Mouse (Mus musculus) adrenal gland, adult (tissue): ENCODE measurements around the gene Zfp827.
A peak's percentile ranks its signal among the peaks of the same experiment; 100 is the strongest.
"Not testable (repeated sequence)": the region's sequence is repeated elsewhere in the genome, so short reads cannot be mapped to it uniquely, and the experiment has no call there.

Experiments
- DNase-seq, 2 experiments: peaks; one replicate each; pipeline ENCODE4 v3.0.0; 2022 to 2023; ENCODE audit warnings: low spot score in 1 of 2; ENCODE audit not compliant: inconsistent age in 2 of 2

Gene Zfp827

GRCm38 (mm10) chr8:79104634-79105033, 76.4 kb downstream of the Zfp827 start:
- DNase-seq: peak in 1 of 2 experiments; percentile 40

GRCm38 (mm10) chr8:79105186-79105585, 76.9 kb downstream of the Zfp827 start:
- no peak for DNase-seq

- no peak for DNase-seq
Measured at GRCm38 (mm10) chr8:79111461-79111860, 83.2 kb downstream of the Zfp827 start.

- DNase-seq: no peak
Measured at GRCm38 (mm10) chr8:79112480-79112879, 84.2 kb downstream of the Zfp827 start.

GRCm38 (mm10) chr8:79113533-79113932, 85.3 kb downstream of the Zfp827 start:
- DNase-seq: no peak

GRCm38 (mm10) chr8:79114561-79114960, 86.3 kb downstream of the Zfp827 start:
- DNase-seq: peak; percentile 13 to 78

GRCm38 (mm10) chr8:79116436-79116835, 88.2 kb downstream of the Zfp827 start:
- DNase-seq: no peak

- DNase-seq: no peak
Measured at GRCm38 (mm10) chr8:79117711-79118110, 89.5 kb downstream of the Zfp827 start.

- no peak for DNase-seq
Measured at GRCm38 (mm10) chr8:79121614-79122013, 93.4 kb downstream of the Zfp827 start.

GRCm38 (mm10) chr8:79124231-79124630, 96.0 kb downstream of the Zfp827 start:
- DNase-seq: no peak

- DNase-seq: no peak
Measured at GRCm38 (mm10) chr8:79127211-79127816, 99.1 kb downstream of the Zfp827 start.

- DNase-seq: not testable (repeated sequence)
Measured at GRCm38 (mm10) chr8:79128534-79128933, 100.3 kb downstream of the Zfp827 start.

GRCm38 (mm10) chr8:79139614-79140013, 111.4 kb downstream of the Zfp827 start:
- DNase-seq: no peak

- DNase-seq: no peak
Measured at GRCm38 (mm10) chr8:79140981-79141380, 112.7 kb downstream of the Zfp827 start.

- no peak for DNase-seq
Measured at GRCm38 (mm10) chr8:79141592-79141991, 113.4 kb downstream of the Zfp827 start.

- no peak for DNase-seq
Measured at GRCm38 (mm10) chr8:79143729-79144128, 115.5 kb downstream of the Zfp827 start.

GRCm38 (mm10) chr8:79145210-79145609, 117.0 kb downstream of the Zfp827 start:
- DNase-seq: no peak

GRCm38 (mm10) chr8:79145626-79146025, 117.4 kb downstream of the Zfp827 start:
- no peak for DNase-seq

- no peak for DNase-seq
Measured at GRCm38 (mm10) chr8:79148799-79149198, 120.6 kb downstream of the Zfp827 start.

GRCm38 (mm10) chr8:79149880-79150279, 121.6 kb downstream of the Zfp827 start:
- no peak for DNase-seq

GRCm38 (mm10) chr8:79150544-79151192, 122.4 kb downstream of the Zfp827 start:
- peak; percentile 62 to 77 for DNase-seq

GRCm38 (mm10) chr8:79151644-79152043, 123.4 kb downstream of the Zfp827 start:
- DNase-seq: no peak

GRCm38 (mm10) chr8:79153201-79153600, 125.0 kb downstream of the Zfp827 start:
- DNase-seq: no peak
